Mouse (Mus musculus) megakaryocyte, embryonic 14.5 days (primary cell): Measurements from ENCODE around the gene Cfap221.

ENCODE experiments used
- FLI1 ChIP-seq: IDR thresholded peaks from 2 replicates; pipeline ENCODE4 v1.6.1; 2012; ENCODE audit warnings: low read length, inconsistent platforms, mixed read lengths
- GATA1 ChIP-seq: IDR thresholded peaks from 3 replicates; pipeline ENCODE4 v1.6.1; 2012; ENCODE audit warnings: mixed read lengths, low read length, inconsistent platforms, borderline replicate concordance

DNA sequence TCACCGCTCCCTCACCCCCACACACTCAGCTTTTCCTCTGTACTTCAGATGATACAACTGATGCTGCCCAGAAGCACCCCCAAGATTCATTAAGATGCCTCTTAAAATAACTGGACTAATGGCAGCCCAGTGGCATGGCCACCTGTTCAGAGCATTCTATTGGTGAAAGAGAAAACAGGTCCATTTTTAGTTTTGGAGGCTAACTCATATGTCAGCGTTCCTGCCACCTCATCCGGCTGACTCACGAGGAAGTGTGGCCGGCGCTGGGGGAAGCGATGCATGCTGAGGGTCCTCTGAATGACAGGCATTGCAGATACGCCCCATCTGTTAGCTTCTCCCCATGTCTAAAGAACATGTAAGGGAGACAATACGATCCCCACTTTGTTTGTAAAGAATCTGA is 41.6 kb upstream of the Cfap221 start:
- TF ChIP-seq GATA1 (no peak), FLI1 (no peak)
